Mouse (Mus musculus) left cerebral cortex, postnatal 14 days (tissue): ENCODE measurements around the gene Ext2. TPM values are rescaled to one million over a fixed set of nuclear protein-coding genes. Genes with fewer than 3 reads are reported as not detected.

Source experiments
- DNase-seq, 2 experiments: peaks; one replicate each; pipeline ENCODE4 v3.0.0; 2021 to 2022; ENCODE audit warnings: low spot score in 2 of 2, mixed read lengths in 1 of 2
- intact Hi-C: fragments of 180-260 bp; cut with DNase I; formaldehyde crosslinking; loops from one replicate; pipeline ENCODE4 v1.15.1; 2025
- total RNA-seq, 2 experiments: library from RNA; stranded (reverse); gene quantifications; 2 replicates each; pipeline ENCODE4 v1.2.3; 2021

Ext2 gene
- total RNA-seq, 2 experiments from 2014 or later: 53.6 to 55.7 TPM

- intact Hi-C loops: loop anchor here (2.0 to 10.0 kb wide), 2 partner anchors 184 to 434 kb away; no protein-coding TSS in a partner anchor
- peak; percentile 46 to 61 for DNase-seq
These were observed 163.4 kb downstream of the Ext2 start for GRCm38 (mm10) chr2:93659004-93659403.

- DNase-seq: no peak
- intact Hi-C loops: loop anchor here (10.0 kb wide), 1 partner anchor 430 kb away; no protein-coding TSS in a partner anchor
These were observed 167.9 kb downstream of the Ext2 start for GRCm38 (mm10) chr2:93654336-93655055.

GRCm38 (mm10) chr2:93649243-93649870, 173.0 kb downstream of the Ext2 start:
- DNase-seq: peak; percentile 49 to 65
- intact Hi-C loops: no loop called here

GRCm38 (mm10) chr2:93647924-93648575, 174.3 kb downstream of the Ext2 start:
- intact Hi-C loops: no loop called here
- DNase-seq: no peak

GRCm38 (mm10) chr2:93647051-93647923, 175.1 kb downstream of the Ext2 start:
- intact Hi-C loops: no loop called here
- no peak for DNase-seq

- intact Hi-C loops: no loop called here
- no peak for DNase-seq
These were observed 176.6 kb downstream of the Ext2 start for GRCm38 (mm10) chr2:93645626-93646320.

DNA sequence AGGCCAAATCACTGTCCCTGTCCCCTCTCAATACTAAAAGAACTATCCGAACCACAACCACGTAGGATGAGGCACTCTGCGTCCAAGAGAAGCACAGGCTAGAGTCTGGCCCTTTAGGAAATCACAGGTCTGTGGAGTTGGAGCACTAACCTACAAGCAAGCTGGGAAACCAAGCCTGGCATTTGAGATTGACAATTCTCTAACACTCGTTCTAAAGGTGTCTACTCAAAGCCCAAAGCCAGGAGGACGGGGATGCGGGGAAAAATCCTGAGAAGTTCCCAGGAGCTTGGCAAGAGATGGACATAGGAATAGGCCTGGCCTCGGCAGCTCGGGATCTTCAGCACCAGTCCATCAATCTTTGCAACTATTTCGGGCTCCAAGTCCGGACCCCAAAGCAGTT, 177.2 kb downstream of the Ext2 start:
- no peak for DNase-seq
- intact Hi-C loops: no loop called here

GRCm38 (mm10) chr2:93644731-93645130, 177.6 kb downstream of the Ext2 start:
- no peak for DNase-seq
- intact Hi-C loops: no loop called here

GRCm38 (mm10) chr2:93644234-93644633, 178.1 kb downstream of the Ext2 start:
- no peak for DNase-seq
- intact Hi-C loops: no loop called here

DNA sequence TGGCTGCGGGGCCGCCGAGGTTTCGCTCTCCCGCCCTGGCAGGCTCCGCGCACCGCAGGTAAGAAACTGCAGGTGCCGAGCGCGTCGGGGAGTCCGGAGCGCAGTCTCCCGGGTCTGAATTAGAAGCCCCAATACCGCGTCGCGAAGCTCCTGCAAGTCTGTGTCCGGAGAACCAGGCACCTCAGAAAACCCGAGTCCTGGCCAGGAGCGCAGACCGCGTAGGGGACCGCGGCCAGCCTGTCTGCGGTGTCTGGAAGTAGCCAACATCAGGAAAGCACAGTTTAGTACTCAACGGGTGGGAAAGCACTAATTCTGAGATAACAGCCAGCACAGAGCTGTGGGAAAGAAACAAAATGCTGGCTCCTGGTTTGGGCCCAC, 179.0 kb downstream of the Ext2 start:
- DNase-seq: no peak
- intact Hi-C loops: no loop called here

DNA sequence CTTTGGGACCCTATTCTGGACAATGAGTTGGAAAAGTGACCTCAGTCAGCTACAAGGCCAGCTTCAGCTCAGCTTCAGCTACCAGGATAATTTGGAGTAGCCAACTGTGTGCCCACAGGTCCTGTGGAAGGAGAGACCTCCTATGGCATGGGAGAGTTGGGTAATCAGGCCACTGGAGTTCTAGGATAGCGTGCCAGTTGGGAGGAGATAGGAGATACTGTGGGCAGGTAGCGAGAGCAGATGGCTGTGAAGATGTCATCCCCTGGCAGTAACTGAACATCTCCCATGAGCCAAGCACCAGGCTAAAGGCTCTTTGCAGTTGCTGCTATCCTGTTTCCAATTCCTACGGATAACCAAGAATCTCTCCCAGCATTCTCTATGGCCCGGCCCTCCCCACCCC, 187.8 kb downstream of the Ext2 start:
- no peak for DNase-seq
- intact Hi-C loops: no loop called here

GRCm38 (mm10) chr2:93624665-93625408, 197.5 kb downstream of the Ext2 start:
- intact Hi-C loops: no loop called here
- no peak for DNase-seq

- DNase-seq: no peak
- intact Hi-C loops: no loop called here
These were observed 203.0 kb downstream of the Ext2 start for GRCm38 (mm10) chr2:93619208-93619849.

DNA sequence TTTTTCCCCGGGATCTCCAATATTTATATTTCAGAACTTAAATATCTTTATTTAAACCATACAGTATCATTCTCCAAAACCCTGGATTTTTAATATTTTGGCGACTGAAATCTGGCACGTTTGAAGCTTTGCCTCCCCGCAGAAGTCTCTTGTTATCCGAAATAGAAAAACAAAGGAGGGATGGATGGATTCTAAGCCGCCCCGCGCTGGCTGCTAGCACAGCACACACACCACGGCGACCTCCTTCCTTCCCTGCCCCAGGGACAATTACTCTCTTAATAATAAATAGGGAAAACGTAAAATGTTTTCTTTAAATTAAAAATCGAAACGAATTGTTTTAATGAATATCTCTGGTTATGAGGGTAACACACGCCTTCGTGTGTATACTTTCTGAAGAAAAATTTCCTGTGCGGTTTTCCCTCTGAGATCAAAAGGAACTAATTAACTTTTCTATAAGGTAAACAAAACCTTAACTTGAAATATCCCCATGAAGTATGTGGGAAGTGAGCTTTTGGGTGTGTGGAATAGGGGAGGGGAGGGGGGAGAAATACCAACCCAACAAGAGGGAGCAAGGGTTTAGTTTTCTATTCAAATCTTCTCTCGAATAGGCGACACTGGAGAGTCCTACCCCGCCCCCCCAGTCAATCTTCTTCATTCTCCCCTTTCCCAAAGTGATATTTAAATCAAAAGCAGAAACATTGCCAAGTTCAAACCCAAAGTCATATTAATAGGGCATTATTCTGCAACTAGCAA, 203.7 kb downstream of the Ext2 start:
- no peak for DNase-seq
- intact Hi-C loops: no loop called here

DNA sequence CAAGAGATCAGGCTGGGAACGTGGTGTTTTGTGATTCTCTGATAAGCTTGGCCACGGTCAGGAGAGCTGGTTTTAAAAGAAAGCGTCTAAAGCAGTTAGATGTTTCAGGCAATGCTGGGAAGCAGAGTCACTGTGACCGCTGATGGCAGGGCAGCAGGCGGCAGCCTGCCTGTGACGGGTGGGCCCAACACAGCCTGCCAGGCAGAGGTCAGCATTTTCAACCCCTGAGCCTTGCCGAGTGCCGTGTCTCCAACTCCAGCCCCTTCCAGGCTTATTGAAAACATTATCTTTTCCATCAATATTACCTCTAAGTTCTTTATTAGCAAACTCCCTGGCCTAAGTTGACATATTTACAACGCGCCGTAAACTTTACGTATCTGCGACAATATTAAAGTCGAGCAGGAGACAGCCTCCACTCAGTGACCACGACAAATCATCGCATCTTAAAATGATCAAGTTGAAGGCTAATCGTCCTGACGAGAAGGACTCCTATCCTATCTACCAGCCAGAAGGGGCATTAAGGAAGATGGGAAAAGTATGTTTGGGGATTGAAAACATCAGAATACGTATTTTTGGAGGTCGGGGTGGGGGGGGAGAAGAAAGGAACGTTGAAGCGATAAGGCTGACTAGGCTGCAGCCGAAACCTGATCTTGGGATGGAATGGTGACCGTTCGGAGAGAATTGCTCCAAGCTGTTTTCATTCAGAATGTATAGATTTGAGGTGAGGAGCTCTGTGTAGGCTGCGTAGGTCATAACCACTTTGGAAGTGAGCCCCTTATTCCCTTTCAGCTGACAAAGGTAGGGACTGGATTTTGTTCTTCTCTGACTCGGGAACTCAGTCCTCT, 206.3 kb downstream of the Ext2 start:
- intact Hi-C loops: no loop called here
- DNase-seq: no peak

DNA sequence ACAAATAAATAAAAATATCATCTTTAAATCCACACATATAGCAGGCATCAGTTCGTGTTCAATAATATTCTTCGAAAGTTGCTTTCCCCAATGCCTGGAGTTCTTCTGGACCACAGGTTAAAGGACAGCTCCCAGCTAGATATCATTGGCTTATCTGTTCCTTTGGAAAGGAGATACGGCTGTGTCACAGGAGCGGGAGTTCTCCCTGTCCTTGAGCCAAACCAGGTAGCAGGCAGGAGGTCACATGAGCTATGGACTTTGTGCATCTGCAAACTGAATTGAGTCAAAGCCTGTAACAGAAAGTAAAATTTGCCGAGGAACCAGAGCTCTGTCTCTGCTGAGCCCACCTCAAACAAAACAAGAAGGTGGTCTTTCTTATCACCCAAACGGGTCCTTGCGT, 209.3 kb downstream of the Ext2 start:
- no peak for DNase-seq
- intact Hi-C loops: no loop called here
